Mouse (Mus musculus) neural tube, embryonic 14.5 days (tissue): ENCODE measurements around the gene Acvr1. TPM values are rescaled to one million over a fixed set of nuclear protein-coding genes. Genes with fewer than 3 reads are reported as not detected.
A peak's percentile ranks its signal among the peaks of the same experiment; 100 is the strongest.

Source experiments
- ATAC-seq: fragments of 200-750 bp; cut with Nextera tagmentation; 2 replicates; pipeline ENCODE4 v1.8.0; 2017; ENCODE audit warnings: low read depth, mild to moderate bottlenecking, moderate TSS enrichment, moderate library complexity
- H3K27ac ChIP-seq: fragments of 300-500 bp; sonication (generic); 2 replicates; pipeline ENCODE4 v1.5.1; 2014; ENCODE audit warnings: low read depth, mild to moderate bottlenecking, control low read depth, low read length, moderate library complexity, mixed read lengths
- H3K27me3 ChIP-seq: fragments of 300-500 bp; sonication (generic); 2 replicates; pipeline ENCODE4 v1.6.1; 2014; ENCODE audit warnings: low read length; ENCODE audit not compliant: control insufficient read depth, insufficient read depth
- H3K36me3 ChIP-seq: fragments of 300-500 bp; sonication (generic); 2 replicates; pipeline ENCODE4 v1.6.1; 2014; ENCODE audit warnings: low read length, mixed read lengths; ENCODE audit not compliant: control insufficient read depth, insufficient read depth
- H3K4me1 ChIP-seq: fragments of 300-500 bp; sonication (generic); 2 replicates; pipeline ENCODE4 v1.6.1; 2014; ENCODE audit warnings: low read length; ENCODE audit not compliant: control insufficient read depth, insufficient read depth
- H3K4me2 ChIP-seq: fragments of 300-500 bp; sonication (generic); 2 replicates; pipeline ENCODE4 v1.6.1; 2014; ENCODE audit warnings: mild to moderate bottlenecking, low read depth, low read length, control low read depth
- H3K4me3 ChIP-seq: fragments of 300-500 bp; sonication (generic); 2 replicates; pipeline ENCODE4 v1.5.1; 2014; ENCODE audit warnings: low read depth, low read length, control low read depth, mixed read lengths
- H3K9ac ChIP-seq: fragments of 300-500 bp; sonication (generic); replicated peaks from 2 replicates; pipeline ENCODE4 v1.6.1; 2014; ENCODE audit warnings: low read depth, mild to moderate bottlenecking, control low read depth, low read length, mixed read lengths
- H3K9me3 ChIP-seq: fragments of 300-500 bp; sonication (generic); 2 replicates; pipeline ENCODE4 v1.6.1; 2016; ENCODE audit warnings: low read length; ENCODE audit not compliant: control insufficient read depth
- WGBS: fragments of 180-500 bp; shearing (Covaris S2); extraction: QIAGEN DNeasy Blood & Tissue Kit; methylation state at CpG from one replicate; pipeline ENCODE4 v1.1.7; 2014; 5-methylcytosine and 5-hydroxymethylcytosine counted together
- polyA plus RNA-seq: library from polyadenylated mRNA; unstranded; fragments of >200 nt; fragmentation: Nextera tagmentation; extraction: Ambion mirVana; gene quantifications from 2 replicates; pipeline ENCODE4 v1.2.1, GENCODE M21; 2014

Acvr1 gene
- polyA plus RNA-seq, 1 experiment from 2014 or later = 8.5 TPM

- WGBS = under 1% methylated on average over 43 of the region's 78 CpGs
- Histone ChIP-seq H3K4me1 (peaks cover 22% of the 10 kb centered on the region), H3K27ac (peak overlapping the region; percentile 99), H3K9ac (peak overlapping the region; percentile 97), H3K27me3 (0 out of 2 replicates have a peak, but pooled peaks cover 2% of the 10 kb centered on the region), H3K36me3 (no peaks in the 10 kb centered on the region), H3K4me2 (peak overlapping the region; percentile 65), H3K4me3 (peak overlapping the region; percentile 94), H3K9me3 (no peaks in the 10 kb centered on the region)
- peak; percentile 71 for ATAC-seq
Observed at GRCm38 (mm10) chr2:58566410-58567065, 419 bp downstream of the Acvr1 start.

DNA sequence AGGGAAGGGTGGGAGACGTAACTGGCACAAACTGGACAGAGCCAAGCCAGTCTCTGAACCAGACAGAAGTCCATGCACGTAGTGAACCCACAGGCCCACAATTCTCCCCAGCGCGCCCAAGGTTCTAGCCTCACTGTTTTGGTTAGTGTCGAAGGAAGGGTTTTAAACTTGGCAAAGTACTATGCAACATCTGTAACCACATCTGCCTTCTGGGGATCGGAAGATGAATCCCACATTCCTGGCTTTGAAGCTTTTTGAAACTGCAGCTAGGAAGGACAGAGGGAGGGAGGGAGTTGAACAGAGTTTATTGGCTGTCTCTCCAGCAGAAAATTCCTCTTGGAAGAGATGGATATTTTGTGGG, 928 bp downstream of the Acvr1 start:
- peak overlapping the region; percentile 99 for H3K27ac ChIP-seq
- peaks cover 22% of the 10 kb centered on the region for H3K4me1 ChIP-seq
- no peaks in the 10 kb centered on the region for H3K9me3 ChIP-seq
- 0 out of 2 replicates have a peak, but pooled peaks cover 2% of the 10 kb centered on the region for H3K27me3 ChIP-seq
- H3K36me3 ChIP-seq = no peaks in the 10 kb centered on the region
- peak overlapping the region; percentile 65 for H3K4me2 ChIP-seq
- no peak for ATAC-seq
- WGBS = 0% methylated on average over 6 of the region's 6 CpGs
- peak overlapping the region; percentile 94 for H3K4me3 ChIP-seq
- peak overlapping the region; percentile 97 for H3K9ac ChIP-seq

GRCm38 (mm10) chr2:58565267-58565666, 1.7 kb downstream of the Acvr1 start:
- H3K4me3 ChIP-seq = peak overlapping the region; percentile 94
- H3K36me3 ChIP-seq = no peaks in the 10 kb centered on the region
- whole genome bisulfite sequencing = 51% methylated on average over 6 of the region's 6 CpGs
- H3K4me1 ChIP-seq = peaks cover 22% of the 10 kb centered on the region
- no peak overlapping the region for H3K27ac ChIP-seq
- ATAC-seq = no peak
- no peak overlapping the region; the same call in 1 of the 2 replicates for H3K9ac ChIP-seq
- H3K4me2 ChIP-seq = peak overlapping the region; percentile 65
- H3K9me3 ChIP-seq = no peaks in the 10 kb centered on the region
- 0 out of 2 replicates have a peak, but pooled peaks cover 2% of the 10 kb centered on the region for H3K27me3 ChIP-seq

- H3K27ac ChIP-seq = no peak overlapping the region
- no peak overlapping the region for H3K9ac ChIP-seq
- H3K27me3 ChIP-seq = no peaks in the 10 kb centered on the region
- peaks cover 15% of the 10 kb centered on the region for H3K4me1 ChIP-seq
- no peak for ATAC-seq
- H3K9me3 ChIP-seq = no peaks in the 10 kb centered on the region
- no peak overlapping the region for H3K4me2 ChIP-seq
- no peaks in the 10 kb centered on the region for H3K36me3 ChIP-seq
- 71% methylated on average over 4 of the region's 4 CpGs for WGBS
- no peak overlapping the region for H3K4me3 ChIP-seq
Observed at GRCm38 (mm10) chr2:58562137-58562536, 4.8 kb downstream of the Acvr1 start.

DNA sequence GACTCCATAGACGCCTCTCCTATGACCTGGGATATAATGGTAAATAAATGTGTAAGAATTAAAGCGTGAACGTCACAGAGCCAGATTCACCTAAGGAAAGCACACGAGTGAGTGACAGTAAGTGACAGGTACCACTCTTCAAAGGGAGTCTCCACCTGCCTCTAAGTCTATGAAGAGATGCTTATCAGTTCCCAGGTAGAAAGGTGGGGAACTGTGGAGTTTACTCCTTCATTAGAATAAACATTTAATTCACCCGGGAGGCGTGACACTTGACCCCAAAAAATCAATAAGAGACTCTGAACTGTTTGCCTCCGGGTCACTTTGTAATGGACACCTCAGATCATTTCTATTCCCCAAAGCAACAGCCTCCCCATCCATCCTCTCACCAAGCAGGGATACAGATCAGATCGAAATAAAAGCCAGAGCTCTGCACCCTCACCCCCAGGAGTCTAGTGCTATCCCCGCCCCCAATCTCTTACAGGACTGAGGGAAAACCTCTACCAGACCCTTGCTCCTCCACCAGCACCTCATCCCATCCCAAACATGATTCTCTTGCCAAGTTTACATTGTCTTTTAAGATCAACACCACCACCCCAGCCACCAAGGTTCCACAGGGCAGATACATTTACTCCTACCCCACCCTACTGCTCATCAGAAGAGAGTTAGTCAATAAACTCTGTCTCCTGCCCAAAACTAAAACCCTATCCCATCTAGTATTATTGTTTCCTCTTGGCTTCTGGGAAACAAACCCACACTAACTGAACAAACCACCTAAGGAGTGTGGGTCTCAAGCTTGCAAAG, 9.7 kb downstream of the Acvr1 start:
- no peak for ATAC-seq
- no peaks in the 10 kb centered on the region; the same call in none of the 2 replicates for H3K4me1 ChIP-seq
- no peaks in the 10 kb centered on the region for H3K27me3 ChIP-seq
- no peak overlapping the region for H3K4me3 ChIP-seq
- H3K9ac ChIP-seq = no peak overlapping the region
- H3K36me3 ChIP-seq = no peaks in the 10 kb centered on the region
- no peak overlapping the region for H3K27ac ChIP-seq
- no peak overlapping the region for H3K4me2 ChIP-seq
- WGBS = 83% methylated on average over 9 of the region's 9 CpGs
- H3K9me3 ChIP-seq = no peaks in the 10 kb centered on the region

DNA sequence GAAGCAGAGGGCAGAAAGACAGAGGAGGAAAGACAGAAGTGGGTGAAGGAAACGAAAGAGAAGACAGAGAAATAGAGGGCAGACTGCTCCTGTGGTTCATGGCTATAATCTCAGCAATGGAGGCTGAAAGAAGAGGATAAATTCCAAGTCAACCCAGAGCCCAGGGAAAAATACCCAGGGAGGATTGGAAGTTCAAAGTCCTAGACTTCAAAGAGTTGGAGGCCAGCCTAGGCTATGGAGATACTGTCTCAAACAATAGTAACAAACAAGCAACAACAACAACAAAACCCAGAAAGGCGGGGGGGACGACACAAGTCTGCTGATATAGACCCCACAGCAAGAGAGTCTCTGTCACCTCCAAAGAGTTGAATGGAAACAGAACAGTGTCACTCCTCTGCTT, 14.7 kb downstream of the Acvr1 start:
- H3K4me1 ChIP-seq = peaks cover 15% of the 10 kb centered on the region
- H3K9ac ChIP-seq = no peak overlapping the region
- WGBS = 32% methylated on average over 3 of the region's 3 CpGs
- no peak overlapping the region for H3K27ac ChIP-seq
- no peaks in the 10 kb centered on the region for H3K9me3 ChIP-seq
- no peak overlapping the region for H3K4me3 ChIP-seq
- no peak for ATAC-seq
- no peaks in the 10 kb centered on the region for H3K27me3 ChIP-seq
- H3K36me3 ChIP-seq = no peaks in the 10 kb centered on the region
- H3K4me2 ChIP-seq = no peak overlapping the region

DNA sequence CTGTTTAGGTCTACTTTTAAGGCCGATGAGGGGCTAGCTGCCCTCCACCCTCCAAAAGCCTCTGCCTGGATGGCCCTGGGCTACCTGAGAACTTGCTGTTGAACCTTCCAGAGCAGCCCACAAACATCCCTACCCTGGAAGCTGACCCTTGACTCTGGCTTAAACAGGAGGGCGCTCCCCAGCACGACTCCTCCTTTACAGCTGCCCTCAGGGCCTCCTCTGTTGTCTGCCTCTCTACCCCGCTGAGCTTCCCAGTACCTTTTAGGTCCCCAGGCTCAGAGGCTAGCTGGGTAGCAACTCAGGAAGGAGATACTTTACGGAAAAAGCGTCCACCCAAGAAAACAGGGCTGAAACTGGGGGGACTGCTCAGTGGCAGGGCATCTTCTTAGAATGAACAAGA, 15.1 kb downstream of the Acvr1 start:
- Histone ChIP-seq H3K9ac (no peak overlapping the region), H3K36me3 (no peaks in the 10 kb centered on the region), H3K27me3 (no peaks in the 10 kb centered on the region), H3K27ac (no peak overlapping the region), H3K4me3 (no peak overlapping the region), H3K4me1 (peaks cover 15% of the 10 kb centered on the region), H3K9me3 (no peaks in the 10 kb centered on the region), H3K4me2 (no peak overlapping the region)
- ATAC-seq = no peak
- WGBS = 29% methylated on average over 6 of the region's 6 CpGs

GRCm38 (mm10) chr2:58550488-58550887, 16.5 kb downstream of the Acvr1 start:
- ATAC-seq = peak; percentile 52
- Histone ChIP-seq H3K27me3 (no peaks in the 10 kb centered on the region), H3K36me3 (no peaks in the 10 kb centered on the region), H3K9ac (no peak overlapping the region), H3K27ac (no peak overlapping the region), H3K4me2 (no peak overlapping the region), H3K9me3 (no peaks in the 10 kb centered on the region), H3K4me3 (no peak overlapping the region), H3K4me1 (peaks cover 15% of the 10 kb centered on the region)
- WGBS = 36% methylated on average over 9 of the region's 9 CpGs

GRCm38 (mm10) chr2:58549960-58550359, 17.0 kb downstream of the Acvr1 start:
- Histone ChIP-seq H3K4me1 (peaks cover 15% of the 10 kb centered on the region), H3K9me3 (no peaks in the 10 kb centered on the region), H3K4me3 (no peak overlapping the region), H3K9ac (no peak overlapping the region), H3K36me3 (no peaks in the 10 kb centered on the region), H3K27ac (no peak overlapping the region), H3K27me3 (no peaks in the 10 kb centered on the region), H3K4me2 (no peak overlapping the region)
- no peak for ATAC-seq
- WGBS = 45% methylated on average over 6 of the region's 6 CpGs
